Mouse (Mus musculus): ENCODE measurements around the gene Mxd4.

Gene Mxd4

GRCm38 (mm10) chr5:34197243-34197642, 9.7 kb upstream of the Mxd4 start:
- 46% methylated on average over 4 of the region's 4 CpGs for WGBS

- 80% methylated on average over 7 of the region's 7 CpGs for WGBS
Measured at GRCm38 (mm10) chr5:34196423-34196822, 8.9 kb upstream of the Mxd4 start.

GRCm38 (mm10) chr5:34195786-34196185, 8.3 kb upstream of the Mxd4 start:
- WGBS = 91% methylated on average over 12 of the region's 12 CpGs

- WGBS = 50% methylated on average over 6 of the region's 6 CpGs
Measured at GRCm38 (mm10) chr5:34194975-34195662, 7.6 kb upstream of the Mxd4 start.

GRCm38 (mm10) chr5:34194426-34194825, 6.9 kb upstream of the Mxd4 start:
- 22% methylated on average over 1 of the region's 1 CpGs for WGBS

GRCm38 (mm10) chr5:34191843-34192242, 4.3 kb upstream of the Mxd4 start:
- 69% methylated on average over 4 of the region's 4 CpGs for WGBS

- 61% methylated on average over 4 of the region's 4 CpGs for WGBS
Measured at GRCm38 (mm10) chr5:34191021-34191420, 3.5 kb upstream of the Mxd4 start.

- 44% methylated on average over 1 of the region's 1 CpGs for WGBS
Measured at GRCm38 (mm10) chr5:34189521-34189920, 2.0 kb upstream of the Mxd4 start.

- 60% methylated on average over 2 of the region's 2 CpGs for WGBS
Measured at GRCm38 (mm10) chr5:34188856-34189255, 1.3 kb upstream of the Mxd4 start.

GRCm38 (mm10) chr5:34186961-34187391, 544 bp downstream of the Mxd4 start:
- WGBS = under 1% methylated on average over 46 of the region's 46 CpGs

- WGBS = 43% methylated on average over 2 of the region's 2 CpGs
Measured at GRCm38 (mm10) chr5:34186391-34186790, 1.1 kb downstream of the Mxd4 start.

GRCm38 (mm10) chr5:34185051-34185580, 2.4 kb downstream of the Mxd4 start:
- 84% methylated on average over 1 of the region's 1 CpGs for WGBS

- 83% methylated on average over 3 of the region's 3 CpGs for WGBS
Measured at GRCm38 (mm10) chr5:34183976-34184375, 3.5 kb downstream of the Mxd4 start.

- WGBS = 51% methylated on average over 5 of the region's 5 CpGs
Measured at GRCm38 (mm10) chr5:34183156-34183880, 4.2 kb downstream of the Mxd4 start.

- WGBS = 53% methylated on average over 3 of the region's 3 CpGs
Measured at GRCm38 (mm10) chr5:34182486-34182885, 5.0 kb downstream of the Mxd4 start.

- 95% methylated on average over 4 of the region's 4 CpGs for WGBS
Measured at GRCm38 (mm10) chr5:34177821-34178220, 9.7 kb downstream of the Mxd4 start.

- 59% methylated on average over 2 of the region's 2 CpGs for WGBS
Measured at GRCm38 (mm10) chr5:34177091-34177490, 10.4 kb downstream of the Mxd4 start.

- 77% methylated on average over 10 of the region's 10 CpGs for WGBS
Measured at GRCm38 (mm10) chr5:34176691-34177090, 10.8 kb downstream of the Mxd4 start.

- 38% methylated on average over 5 of the region's 5 CpGs for WGBS
Measured at GRCm38 (mm10) chr5:34175403-34175694, 12.2 kb downstream of the Mxd4 start.

- 72% methylated on average over 5 of the region's 5 CpGs for WGBS
Measured at GRCm38 (mm10) chr5:34174550-34175402, 12.7 kb downstream of the Mxd4 start.

GRCm38 (mm10) chr5:34174021-34174420, 13.5 kb downstream of the Mxd4 start:
- 77% methylated on average over 2 of the region's 2 CpGs for WGBS

- WGBS = 26% methylated on average over 4 of the region's 4 CpGs
Measured at GRCm38 (mm10) chr5:34170726-34171125, 16.8 kb downstream of the Mxd4 start.

All from cerebral cortex, adult 2 months (tissue).